Mouse (Mus musculus): Measurements from ENCODE around the gene Kmt2e. TPM values are rescaled to one million over a fixed set of nuclear protein-coding genes. Genes with fewer than 3 reads are reported as not detected.
A peak's percentile ranks its signal among the peaks of the same experiment; 100 is the strongest.
"Not testable (repeated sequence)": the region's sequence is repeated elsewhere in the genome, so short reads cannot be mapped to it uniquely, and the experiment has no call there.

Kmt2e gene
- total RNA-seq, 4 experiments from 2014 or later, result 42.1 to 47.6 (median 44.7) TPM

DNA sequence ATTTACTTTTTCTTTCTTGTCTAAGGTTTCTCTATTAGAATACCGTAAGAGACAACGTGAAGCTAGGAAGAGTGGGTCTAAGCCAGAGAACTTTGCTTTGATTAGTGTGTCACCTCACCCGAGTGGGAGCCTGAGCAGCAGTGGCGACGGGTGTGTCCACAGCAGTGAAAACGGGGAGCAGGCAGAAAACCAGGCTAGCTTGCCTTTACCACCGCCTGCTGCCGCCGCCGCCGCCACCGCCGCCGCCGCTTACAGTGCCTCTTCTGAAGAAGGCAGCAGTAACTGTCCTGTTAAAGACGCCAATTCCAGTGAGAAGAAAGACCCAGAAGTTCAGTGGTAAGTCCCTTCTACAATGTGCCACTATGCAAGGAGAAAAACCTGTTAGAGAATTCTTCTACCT lies 65.0 kb downstream of the Kmt2e start:
- no peak for DNase-seq (ENCODE audit: low spot score)

DNA sequence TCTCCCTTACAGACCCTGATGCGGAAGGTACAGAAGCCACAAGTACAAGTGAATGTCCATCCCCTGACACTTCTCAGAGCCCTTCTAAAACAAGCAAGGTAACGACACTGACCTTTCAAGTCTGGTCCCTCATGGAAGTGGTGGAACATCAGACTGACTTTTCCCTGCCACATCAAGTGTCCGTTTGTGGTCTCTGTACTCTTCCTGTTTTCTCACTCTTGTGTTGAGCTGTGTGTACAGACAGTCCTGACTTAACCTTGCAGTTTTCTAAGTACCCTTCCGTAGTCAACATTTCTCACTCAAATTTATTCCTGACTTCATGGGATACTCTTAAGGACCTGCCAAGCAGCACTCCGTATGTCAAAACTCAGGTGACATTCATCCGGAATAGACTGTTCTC lies 66.5 kb downstream of the Kmt2e start:
- no peak for DNase-seq (ENCODE audit: low spot score)

DNA sequence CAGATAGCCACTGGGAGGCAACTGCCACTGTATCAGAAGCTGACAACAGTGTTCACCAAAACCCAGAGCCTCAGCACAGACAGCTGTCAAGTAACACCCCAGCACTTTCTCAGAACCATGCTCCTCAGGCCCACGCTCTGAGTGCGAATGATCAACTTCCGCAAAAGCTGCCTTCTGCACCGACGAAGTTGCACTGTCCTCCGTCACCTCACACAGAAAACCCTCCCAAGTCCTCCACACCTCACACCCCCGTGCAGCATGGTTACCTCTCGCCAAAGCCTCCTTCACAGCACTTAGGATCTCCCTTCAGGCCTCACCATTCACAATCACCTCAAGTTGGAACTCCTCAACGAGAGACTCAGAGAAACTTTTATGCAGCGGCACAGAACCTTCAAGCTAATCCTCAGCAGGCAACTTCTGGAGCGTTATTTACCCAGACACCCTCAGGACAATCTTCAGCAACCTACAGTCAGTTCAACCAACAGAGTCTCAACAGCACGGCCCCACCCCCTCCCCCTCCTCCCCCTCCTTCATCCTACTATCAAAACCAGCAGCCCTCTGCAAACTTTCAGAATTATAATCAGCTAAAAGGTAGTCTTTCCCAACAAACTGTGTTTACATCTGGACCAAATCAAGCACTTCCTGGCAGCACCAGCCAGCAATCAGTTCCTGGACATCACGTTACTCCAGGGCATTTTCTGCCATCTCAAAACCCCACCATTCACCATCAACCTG lies 67.5 kb downstream of the Kmt2e start:
- no peak for DNase-seq (ENCODE audit: low spot score)

DNA sequence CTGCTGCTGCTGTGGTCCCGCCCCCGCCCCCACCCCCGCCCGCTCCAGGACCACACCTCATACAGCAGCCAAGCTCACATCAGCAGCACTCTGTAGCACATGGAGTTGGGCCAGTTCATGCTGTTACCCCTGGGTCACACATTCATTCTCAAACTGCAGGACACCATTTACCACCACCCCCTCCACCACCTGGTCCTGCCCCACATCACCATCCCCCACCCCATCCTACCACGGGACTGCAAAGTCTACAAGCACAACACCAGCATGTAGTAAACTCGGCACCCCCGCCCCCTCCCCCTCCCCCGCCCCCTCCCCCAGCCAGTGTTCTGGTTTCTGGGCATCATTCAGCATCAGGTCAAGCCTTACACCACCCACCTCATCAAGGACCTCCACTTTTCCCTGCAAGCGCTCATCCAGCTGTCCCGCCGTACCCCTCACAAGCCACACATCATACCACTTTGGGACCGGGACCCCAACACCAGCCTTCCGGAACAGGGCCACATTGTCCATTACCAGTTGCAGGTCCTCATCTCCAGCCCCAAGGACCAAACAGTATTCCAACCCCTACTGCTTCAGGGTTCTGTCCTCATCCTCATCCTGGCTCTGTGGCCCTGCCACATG lies 68.2 kb downstream of the Kmt2e start:
- no peak for DNase-seq (ENCODE audit: low spot score)

DNA sequence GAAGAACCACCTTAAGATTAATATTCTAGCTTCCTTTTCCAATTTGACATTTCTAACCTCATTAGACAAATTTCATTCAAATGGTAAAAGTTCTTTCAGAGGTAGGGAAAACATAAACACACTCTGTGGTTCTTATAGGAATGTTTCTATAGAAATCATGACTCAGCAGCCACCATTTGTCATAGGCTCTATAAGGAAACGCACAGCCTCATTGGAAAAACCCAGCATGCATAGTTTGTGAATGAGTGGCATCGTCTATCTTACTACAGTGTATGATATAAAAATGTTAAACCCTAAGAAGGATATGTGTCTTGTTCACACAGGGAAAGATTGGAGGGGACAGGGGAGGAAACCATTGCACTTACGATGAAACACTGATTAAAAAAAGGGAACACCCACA lies 71.3 kb downstream of the Kmt2e start:
- DNase-seq (ENCODE audit: low spot score), result no peak

DNA sequence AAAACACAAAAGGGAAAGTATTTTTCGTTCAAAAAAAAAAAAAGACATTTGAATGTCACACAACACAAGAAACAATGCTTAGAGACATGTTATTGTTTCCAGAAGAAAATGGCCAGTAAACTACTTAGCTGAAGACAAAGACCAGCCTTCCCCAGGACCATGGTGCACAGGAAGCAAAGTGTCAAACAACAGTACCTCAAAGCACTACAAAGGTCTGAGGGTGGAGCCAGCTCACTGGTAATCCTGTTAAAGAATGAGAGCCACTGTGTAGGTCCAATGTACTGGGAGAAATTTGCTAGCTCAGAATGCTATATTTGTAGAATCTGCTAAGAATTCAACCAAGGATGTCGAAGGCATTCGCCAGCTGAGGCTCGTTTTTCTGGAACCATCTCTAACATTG lies 73.0 kb downstream of the Kmt2e start:
- DNase-seq (ENCODE audit: low spot score), result no peak

DNA sequence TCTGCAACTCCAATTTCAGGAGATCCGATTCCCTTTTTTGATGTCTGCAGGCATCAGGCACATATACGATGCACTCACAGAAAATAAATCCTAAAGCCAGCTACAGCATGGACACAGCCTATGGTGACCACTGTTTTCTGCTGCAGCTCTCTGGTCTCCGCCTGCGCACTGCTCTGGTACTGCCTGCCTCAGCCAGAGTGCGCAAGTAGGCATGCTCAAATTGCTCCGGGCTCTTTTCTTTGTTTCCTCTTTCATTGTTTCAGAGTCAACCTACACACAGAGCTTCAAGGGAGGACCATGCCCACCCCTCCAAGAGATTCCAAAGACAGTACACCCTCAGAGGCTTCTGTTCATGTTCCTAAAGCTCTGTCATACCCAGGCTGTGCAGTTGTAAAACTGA lies 74.4 kb downstream of the Kmt2e start:
- no peak for DNase-seq (ENCODE audit: low spot score)

DNA sequence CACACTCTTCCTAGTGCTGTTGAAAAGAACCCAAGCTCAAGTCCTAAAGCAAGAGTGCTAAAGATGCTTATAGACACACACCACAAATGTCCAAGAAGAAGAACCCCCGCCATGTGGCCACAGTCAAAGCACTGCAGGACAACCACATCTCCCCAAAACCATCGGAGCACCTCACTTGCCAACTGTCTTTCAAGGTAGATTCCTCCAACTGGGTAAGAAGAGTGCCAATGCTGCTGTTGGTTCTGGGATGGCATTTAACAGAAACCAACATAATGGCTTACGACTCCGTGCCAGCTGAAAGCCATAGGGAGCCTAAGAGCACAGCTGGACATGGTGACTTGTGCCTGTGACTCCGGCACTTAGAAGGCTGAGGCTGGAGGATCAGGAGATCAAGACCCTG lies 77.2 kb downstream of the Kmt2e start:
- DNase-seq (ENCODE audit: low spot score), result no peak

DNA sequence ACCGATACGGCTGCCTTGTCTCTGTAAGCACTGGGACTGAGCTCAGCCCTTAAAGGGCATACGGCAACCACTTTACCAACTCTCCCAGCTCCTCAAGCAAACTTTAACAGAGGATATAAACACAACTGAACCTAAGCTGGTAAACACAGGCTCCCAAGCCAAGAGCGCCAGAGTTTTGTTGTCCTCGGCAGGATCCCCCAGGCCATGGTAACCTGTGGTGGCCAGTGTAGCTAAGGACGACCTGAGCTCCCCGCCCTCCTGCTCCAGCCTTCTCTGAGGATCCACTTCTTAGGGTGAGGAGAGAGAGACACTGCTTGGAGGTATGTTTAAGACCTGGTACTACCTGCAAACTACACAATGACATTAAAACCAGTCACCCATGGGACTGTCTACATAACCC lies 78.3 kb downstream of the Kmt2e start:
- no peak for DNase-seq (ENCODE audit: low spot score)

DNA sequence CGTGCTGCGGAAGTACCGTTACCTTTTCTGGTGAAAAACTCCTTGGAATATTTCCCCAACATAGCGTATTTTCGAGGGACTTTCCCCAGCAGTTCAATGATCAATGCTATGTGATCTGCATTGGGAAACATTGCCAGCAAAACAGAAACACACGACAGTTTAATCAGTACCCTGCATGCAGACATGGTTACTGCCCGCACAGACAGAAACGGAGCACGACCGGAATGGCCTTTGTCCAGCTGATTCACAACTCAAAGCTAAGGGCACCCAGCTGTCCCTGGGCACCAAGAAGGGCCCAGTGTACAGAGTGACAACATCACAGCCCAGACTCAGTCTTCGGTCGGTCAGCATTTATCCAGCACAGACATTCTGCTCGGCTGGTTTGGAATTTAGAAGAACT lies 79.2 kb downstream of the Kmt2e start:
- DNase-seq (ENCODE audit: low spot score), result no peak

DNA sequence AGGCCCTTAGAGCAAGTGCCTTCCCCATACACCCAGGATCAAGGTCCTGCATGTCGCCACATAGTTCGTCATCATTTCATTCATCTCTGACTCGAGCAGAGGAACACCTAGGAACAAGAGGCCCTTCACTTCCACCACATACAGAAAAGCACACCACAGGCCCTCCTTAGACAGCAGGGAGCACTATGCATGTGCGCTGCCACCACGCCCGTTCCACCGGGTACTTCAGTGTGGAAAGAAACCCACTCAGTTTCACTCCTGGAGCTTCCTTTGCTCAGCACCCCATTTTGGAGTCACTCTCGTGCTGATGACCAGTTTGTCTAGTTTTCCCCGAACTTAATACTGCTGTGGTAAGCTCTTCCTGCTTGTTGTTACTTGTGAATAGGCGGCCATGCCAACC lies 80.8 kb downstream of the Kmt2e start:
- DNase-seq (ENCODE audit: low spot score), result no peak

DNA sequence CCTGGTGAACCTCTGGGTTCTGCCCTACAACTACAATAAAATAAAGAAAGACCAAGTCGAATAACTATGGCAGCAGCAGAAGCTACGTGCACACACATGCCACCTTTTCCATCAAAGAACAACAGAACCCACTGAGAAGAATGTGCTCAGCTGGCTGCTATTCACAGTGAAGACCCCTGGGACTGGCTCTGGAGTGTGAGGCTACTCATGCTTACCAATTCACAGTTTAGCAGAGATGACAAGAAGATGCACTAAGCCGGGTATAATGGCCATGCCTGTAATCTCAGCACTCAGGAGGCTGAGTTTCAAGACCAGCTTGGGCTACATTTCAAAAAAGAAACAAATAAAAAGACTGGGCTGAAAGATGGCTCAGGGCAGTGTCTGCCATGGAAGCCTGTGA lies 82.7 kb downstream of the Kmt2e start:
- no peak for DNase-seq (ENCODE audit: low spot score)

DNA sequence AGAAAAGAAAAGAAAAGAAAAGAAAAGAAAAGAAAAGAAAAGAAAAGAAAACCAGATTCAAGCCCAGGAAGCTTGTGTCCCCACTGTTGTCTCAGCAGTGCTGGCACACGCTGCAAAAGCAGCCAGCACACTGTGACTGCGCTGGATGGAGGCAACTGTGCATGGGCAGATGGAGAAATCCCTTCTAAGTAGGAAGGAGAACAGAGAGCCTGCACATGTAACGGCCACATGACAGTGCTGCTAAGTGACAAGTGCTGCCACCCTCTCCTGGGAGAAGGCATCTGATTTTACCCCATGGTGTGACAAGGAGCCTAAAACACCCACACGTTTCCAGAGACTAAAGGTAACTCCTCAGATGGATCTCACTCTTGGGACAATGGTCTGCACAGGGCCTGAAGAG lies 83.6 kb downstream of the Kmt2e start:
- no peak for DNase-seq (ENCODE audit: low spot score)

DNA sequence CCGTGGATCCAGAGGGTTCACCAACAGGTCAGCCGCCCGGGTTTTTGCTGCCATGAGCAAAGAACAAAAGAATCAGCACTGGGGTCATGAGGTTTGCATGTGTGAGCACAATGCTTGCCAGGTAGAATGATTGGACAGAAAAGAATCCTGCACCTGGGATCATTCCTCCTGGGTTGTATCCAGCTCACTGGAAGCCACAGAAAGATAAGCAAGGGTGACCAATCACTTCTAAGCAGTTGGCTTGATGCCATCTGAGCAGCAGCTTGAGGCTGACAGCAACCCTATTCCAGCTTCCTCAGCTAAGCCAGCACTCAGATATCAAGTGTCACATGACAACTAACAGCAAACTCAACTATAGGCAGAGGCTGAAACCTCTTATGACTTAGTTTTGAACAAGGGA lies 84.4 kb downstream of the Kmt2e start:
- peak; percentile 45 for DNase-seq (ENCODE audit: low spot score)

DNA sequence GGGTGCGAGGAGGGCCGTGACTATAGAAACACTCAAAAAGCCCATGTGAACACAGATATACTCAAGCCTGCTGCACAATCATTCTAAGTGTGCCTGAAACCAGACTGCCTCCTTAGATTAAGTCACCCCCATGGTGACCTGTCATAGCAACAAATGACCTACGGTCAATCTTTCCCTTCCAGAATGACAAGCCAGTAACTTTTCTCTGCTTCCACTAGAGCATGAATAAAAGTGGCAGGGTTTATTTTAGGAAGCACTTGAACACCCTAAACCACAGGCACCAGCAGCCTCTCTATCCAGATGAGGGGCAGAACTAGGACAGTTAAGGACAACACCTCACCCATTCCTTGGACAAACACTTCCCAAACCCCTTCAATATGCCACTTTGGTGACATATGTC lies 85.4 kb downstream of the Kmt2e start:
- DNase-seq (ENCODE audit: low spot score), result peak; percentile 24

DNA sequence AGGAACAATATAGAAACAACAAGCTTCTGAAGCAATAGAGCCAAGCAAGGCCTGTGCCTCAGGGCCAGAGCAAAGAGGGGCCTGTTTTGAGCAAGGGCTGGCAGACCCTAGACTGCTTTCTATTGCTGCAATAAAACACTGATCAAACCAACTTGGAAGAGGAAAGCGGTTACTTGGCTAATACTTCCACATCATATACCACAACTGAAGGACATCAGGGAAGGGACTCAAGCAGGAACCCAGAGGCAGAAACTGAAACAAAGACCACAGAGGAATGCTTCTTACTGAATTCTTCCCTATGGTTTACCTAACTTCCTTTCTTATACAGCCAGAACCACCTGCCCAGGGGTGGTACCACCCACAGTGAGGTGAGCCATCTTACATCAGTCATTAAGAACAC lies 87.4 kb downstream of the Kmt2e start:
- DNase-seq (ENCODE audit: low spot score), result no peak

DNA sequence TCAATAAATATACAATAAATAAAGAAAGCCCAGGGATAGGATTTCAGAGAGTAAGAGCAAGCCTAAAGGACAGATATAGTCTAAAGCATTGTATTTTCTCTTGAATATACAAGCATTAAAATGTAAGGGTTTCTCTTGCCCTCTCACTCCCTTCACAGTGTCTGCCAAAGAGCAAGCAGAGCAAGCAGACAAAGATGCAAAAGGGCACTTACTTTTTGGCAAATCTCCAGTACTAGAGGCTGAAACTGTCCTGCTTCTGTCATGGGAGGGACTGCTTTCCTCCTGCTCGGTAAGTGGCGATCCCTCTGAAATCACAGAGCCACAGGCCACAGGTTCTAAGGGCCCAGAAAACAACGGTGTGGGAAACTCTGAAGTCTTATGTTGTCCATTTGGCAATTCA lies 89.7 kb downstream of the Kmt2e start:
- no peak for DNase-seq (ENCODE audit: low spot score)

DNA sequence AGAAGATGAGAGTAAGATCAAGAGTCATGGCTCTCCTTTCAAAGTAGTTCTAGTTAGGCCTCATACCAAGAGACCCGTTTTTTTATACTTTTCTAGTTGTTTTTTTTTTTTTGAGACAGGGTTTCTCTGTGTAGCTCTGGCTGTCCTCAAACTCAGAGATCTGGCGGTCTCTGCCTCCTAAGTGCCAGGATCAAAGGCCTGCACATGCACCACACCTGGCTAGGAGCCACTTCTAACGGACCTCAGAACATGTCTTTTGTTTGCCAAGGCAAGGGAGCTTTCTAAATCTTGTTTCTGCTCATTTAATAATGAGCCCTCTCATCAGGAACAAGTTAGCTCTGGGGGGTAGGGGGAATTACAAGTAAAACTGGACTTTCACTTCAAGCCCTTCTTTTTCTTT lies 90.4 kb downstream of the Kmt2e start:
- no peak for DNase-seq (ENCODE audit: low spot score)

DNA sequence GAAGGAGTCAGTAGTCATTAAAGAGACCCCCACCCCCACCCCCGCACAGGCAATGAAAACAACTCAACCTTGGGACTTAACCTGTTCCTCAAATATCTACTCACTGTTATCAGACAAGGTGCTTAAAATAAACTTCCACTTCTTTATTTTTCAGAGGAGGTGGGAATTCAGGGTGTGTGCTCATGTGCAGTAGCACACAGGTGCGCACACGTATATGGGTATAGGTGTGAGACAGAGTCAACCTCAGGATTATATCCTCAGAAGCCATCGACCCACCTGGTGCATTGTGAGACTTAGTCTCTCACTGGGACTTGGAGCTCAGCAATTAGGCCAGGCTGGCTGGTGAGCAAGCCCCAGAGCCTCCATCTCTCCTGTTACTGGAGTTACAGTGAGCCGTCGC lies 96.9 kb downstream of the Kmt2e start:
- DNase-seq (ENCODE audit: low spot score), result no peak

DNA sequence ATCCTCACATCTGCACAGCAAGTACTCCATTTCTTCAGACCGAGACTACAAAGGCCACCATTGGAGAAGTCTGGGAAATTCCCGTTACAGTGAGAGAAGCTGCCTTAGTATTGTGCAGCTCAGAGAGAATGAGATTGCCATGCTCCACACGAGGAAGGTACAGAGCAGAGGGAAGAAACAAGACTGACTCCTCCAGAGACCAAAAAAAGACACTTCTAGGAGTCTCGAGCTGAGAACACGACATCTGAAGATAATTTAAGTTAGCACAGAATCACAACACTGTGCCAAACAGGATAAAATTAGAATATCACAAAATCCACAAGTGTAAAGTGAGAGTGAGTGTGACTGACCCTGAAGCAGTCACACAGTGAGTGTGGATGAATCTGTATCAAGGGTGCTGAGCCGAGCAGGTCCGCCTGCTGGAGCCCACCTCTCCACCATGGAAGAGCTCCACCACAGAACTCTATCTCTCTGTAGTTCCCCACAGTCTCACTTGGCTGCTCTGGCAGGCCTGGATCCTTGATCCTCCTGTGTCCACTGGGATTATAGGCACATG lies 97.4 kb downstream of the Kmt2e start:
- no peak for DNase-seq (ENCODE audit: low spot score)

DNA sequence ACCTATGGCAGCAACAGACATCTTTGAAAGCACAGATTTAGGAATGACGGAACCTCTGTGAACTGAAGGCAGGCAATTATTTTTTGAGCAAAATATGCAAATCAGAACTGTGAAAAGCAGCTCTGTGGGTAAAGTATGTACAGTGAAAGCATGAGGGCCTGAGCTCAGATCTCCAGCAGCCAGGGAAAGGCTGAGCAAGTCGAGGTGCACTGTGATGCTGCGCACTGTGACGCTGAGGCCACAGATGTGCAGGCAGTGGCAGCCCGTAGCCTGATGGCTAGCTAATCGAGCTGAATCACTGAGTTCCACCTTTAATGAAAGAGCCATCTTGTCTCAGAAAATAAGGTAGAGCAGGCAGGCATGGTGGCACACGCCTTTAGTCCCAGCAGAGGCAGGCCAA lies 101.5 kb downstream of the Kmt2e start:
- DNase-seq (ENCODE audit: low spot score), result no peak

DNA sequence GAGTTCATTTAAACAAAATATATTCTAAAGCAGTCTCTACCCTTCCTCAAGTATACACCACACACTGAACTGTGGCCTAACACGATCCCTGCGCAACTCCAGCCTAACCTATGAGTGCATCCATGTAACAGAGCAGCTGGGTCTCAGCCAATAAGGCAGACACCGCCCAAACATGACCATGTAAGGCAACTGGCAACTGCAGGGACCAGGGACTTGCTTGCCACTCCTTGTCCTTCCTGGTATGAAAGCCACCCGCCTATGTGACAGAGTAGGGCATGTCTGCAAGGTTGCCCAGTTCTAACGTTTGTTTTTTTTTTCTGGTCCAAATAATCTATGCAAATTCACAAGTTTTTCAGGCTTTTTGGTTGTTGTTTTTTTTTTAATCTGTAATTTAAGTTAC lies 117.4 kb downstream of the Kmt2e start:
- no peak for DNase-seq (ENCODE audit: low spot score)

DNA sequence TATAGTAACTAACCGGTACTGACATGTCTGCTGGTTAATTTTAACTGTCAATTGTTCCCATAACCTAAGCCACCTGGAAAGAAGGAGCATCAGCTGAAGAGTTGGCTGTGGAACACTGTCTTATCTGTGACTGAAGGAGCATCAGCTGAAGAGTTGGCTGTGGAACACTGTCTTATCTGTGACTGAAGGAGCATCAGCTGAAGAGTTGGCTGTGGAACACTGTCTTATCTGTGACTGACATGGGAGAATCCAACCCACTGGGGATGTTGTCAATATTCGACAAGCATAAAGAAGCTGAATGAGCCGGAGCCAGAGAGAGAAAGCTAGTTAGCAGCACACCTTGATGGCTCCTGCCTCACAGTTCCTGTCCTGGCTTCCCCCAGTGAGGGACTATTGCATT lies 119.1 kb downstream of the Kmt2e start:
- not testable (repeated sequence) for DNase-seq (ENCODE audit: low spot score)
